Mouse (Mus musculus) bone marrow, adult 2 months (tissue): Measurements from ENCODE around the gene Tmem63a. TPM values are rescaled to one million over a fixed set of nuclear protein-coding genes. Genes with fewer than 3 reads are reported as not detected.

Experiments
- H3K27ac ChIP-seq: fragments of 200-500 bp; 2 replicates; pipeline ENCODE4 v1.5.1; 2012; ENCODE audit warnings: low read depth, mild to moderate bottlenecking, control low read depth, inconsistent platforms, low read length; ENCODE audit not compliant: control insufficient read depth, poor library complexity, insufficient read depth
- H3K4me1 ChIP-seq: fragments of 200-500 bp; 2 replicates; pipeline ENCODE4 v1.6.1; 2011; ENCODE audit warnings: low read length; ENCODE audit not compliant: control insufficient read depth, insufficient read depth
- H3K4me3 ChIP-seq: fragments of 200-500 bp; replicated peaks from 2 replicates; pipeline ENCODE3; 2011; ENCODE audit warnings: mild to moderate bottlenecking, low read depth, low read length, control low read depth; ENCODE audit not compliant: control insufficient read depth
- CTCF ChIP-seq: fragments of 200-500 bp; IDR thresholded peaks from 2 replicates; pipeline ENCODE4 v1.5.1; 2011; ENCODE audit warnings: low read length, control low read depth; ENCODE audit not compliant: control insufficient read depth, insufficient read depth
- POLR2A ChIP-seq: fragments of 200-500 bp; IDR thresholded peaks from 2 replicates; pipeline ENCODE4 v1.6.1; 2011; ENCODE audit warnings: low read depth, mild to moderate bottlenecking, control low read depth, low read length, borderline replicate concordance; ENCODE audit not compliant: control insufficient read depth
- WGBS: fragments of 180-500 bp; shearing (Covaris S2); methylation state at CpG from one replicate; pipeline ENCODE4 v1.1.7; 2018; 5-methylcytosine and 5-hydroxymethylcytosine counted together
- polyA plus RNA-seq: library from polyadenylated mRNA; stranded (reverse); fragments of >200 nt; gene quantifications from 2 replicates; pipeline ENCODE4 v1.2.4, GENCODE M21; 2011; ENCODE audit warnings: low replicate concordance; ENCODE audit not compliant: missing spikeins, insufficient read depth, insufficient read length

Tmem63a gene
- polyA plus RNA-seq, 1 experiment, result 32.8 TPM

GRCm38 (mm10) chr1:180904815-180905080 is 37.4 kb upstream of the Tmem63a start:
- peak overlapping the region; percentile 68 for H3K27ac ChIP-seq
- TF ChIP-seq POLR2A (no peak), CTCF (no peak)
- H3K4me3 ChIP-seq, result peak overlapping the region; percentile 98
- no peaks in the 10 kb centered on the region; the same call in 1 of the 2 replicates for H3K4me1 ChIP-seq
- WGBS, result under 1% methylated on average over 5 of the region's 5 CpGs

DNA sequence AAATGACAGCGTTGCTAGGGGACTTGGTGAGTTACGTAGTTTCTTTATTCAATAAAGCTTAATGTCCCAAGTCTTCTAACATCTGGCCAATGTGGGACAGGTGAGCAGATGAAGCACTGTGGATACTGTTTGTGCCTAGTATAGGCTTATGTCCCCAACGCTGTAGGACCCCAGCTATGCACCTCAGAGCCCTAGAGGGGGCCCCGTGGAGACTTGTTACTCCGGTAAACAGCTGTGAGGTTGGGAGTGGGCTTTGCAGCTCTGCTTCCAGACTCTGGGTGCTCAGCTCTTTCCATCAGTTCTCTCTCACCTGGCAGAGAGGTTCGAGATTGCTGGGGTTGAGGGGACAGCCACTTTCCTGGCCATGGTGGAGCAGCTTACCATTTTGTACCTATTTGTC is 36.8 kb upstream of the Tmem63a start:
- no peaks in the 10 kb centered on the region; the same call in 1 of the 2 replicates for H3K4me1 ChIP-seq
- H3K4me3 ChIP-seq, result peak overlapping the region; percentile 38
- WGBS, result 76% methylated on average over 6 of the region's 6 CpGs
- H3K27ac ChIP-seq, result no peak overlapping the region
- TF ChIP-seq POLR2A (no peak), CTCF (no peak)

GRCm38 (mm10) chr1:180905876-180906275 is 36.3 kb upstream of the Tmem63a start:
- Histone ChIP-seq H3K4me3 (peak overlapping the region; percentile 14), H3K27ac (no peak overlapping the region), H3K4me1 (no peaks in the 10 kb centered on the region; the same call in 1 of the 2 replicates)
- 93% methylated on average over 17 of the region's 17 CpGs for WGBS
- TF ChIP-seq CTCF, result no peak
- TF ChIP-seq POLR2A, result no peak

GRCm38 (mm10) chr1:180906461-180907147 is 35.5 kb upstream of the Tmem63a start:
- no peaks in the 10 kb centered on the region; the same call in 1 of the 2 replicates for H3K4me1 ChIP-seq
- H3K4me3 ChIP-seq, result peak overlapping the region; percentile 0

DNA sequence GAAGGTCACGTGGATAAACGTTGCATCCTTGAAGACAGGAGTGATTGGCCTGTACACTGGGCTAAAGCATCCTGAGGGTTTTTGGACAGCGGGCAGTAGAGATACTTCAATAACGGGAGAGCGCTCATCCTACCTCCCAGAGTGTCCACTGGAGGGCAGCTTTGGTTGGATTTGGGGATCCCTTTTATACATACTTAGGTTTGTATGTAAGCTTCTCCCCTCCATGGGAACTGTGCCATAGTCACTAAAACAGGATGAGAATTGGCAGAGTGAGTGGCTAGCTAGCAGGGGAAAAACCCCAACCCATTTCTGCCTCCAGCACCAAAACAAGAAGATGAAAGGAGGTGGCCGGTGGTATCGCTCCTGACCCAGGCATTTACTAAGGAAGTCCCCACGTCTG is 31.0 kb upstream of the Tmem63a start:
- Histone ChIP-seq H3K4me3 (no peak overlapping the region), H3K4me1 (peaks cover 2% of the 10 kb centered on the region), H3K27ac (no peak overlapping the region)
- 51% methylated on average over 8 of the region's 8 CpGs for WGBS
- no peak for TF ChIP-seq POLR2A

More at GRCm38 (mm10) chr1:180906461-180907147, 35.5 kb upstream of the Tmem63a start:
- WGBS, result 84% methylated on average over 24 of the region's 24 CpGs
- TF ChIP-seq CTCF (no peak), POLR2A (no peak)
- H3K27ac ChIP-seq, result no peak overlapping the region

DNA sequence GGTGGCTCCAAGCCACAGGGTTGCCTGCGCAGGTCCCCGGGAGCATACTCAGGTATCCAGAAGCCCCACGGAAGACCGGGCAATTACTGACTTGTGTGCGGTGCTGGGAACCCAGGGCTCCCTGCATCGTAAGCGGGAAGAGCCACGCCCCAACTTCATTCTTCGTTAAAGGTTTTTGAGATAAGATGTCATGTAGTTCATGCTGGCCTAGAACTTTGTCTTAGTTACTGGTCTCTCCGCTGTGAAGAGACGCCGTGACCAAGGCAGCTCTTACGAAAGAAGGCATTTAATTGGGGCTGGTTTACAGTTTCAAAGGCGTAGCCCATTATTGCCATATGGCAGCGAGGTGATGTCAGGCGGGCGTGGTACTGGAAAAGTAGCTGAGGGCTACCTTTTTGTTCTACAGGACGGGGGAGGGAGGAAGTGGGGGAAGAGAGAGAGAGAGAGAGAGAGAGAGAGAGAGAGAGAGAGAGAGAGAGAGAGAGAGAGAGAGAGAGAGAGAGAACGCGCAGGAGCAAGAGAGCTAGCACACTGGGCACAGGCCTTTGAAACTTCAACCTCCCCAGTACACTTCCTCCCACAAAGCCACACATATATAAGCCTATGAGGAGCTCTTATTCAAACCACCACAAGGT is 30.4 kb upstream of the Tmem63a start:
- Histone ChIP-seq H3K27ac (peak overlapping the region; percentile 7; the same call in 1 of the 2 replicates), H3K4me3 (no peak overlapping the region), H3K4me1 (peaks cover 2% of the 10 kb centered on the region)
- TF ChIP-seq CTCF, result no peak
- no peak for TF ChIP-seq POLR2A
- WGBS, result 29% methylated on average over 20 of the region's 20 CpGs

- no peak overlapping the region for H3K27ac ChIP-seq
- WGBS, result 42% methylated on average over 5 of the region's 5 CpGs
- no peak overlapping the region for H3K4me3 ChIP-seq
- peaks cover 2% of the 10 kb centered on the region for H3K4me1 ChIP-seq
- TF ChIP-seq CTCF (no peak), POLR2A (no peak)
Observed at GRCm38 (mm10) chr1:180912792-180913191, 29.4 kb upstream of the Tmem63a start.

GRCm38 (mm10) chr1:180913797-180914196 is 28.3 kb upstream of the Tmem63a start:
- H3K4me3 ChIP-seq, result no peak overlapping the region
- no peak overlapping the region for H3K27ac ChIP-seq
- 79% methylated on average over 4 of the region's 4 CpGs for WGBS
- TF ChIP-seq CTCF, result no peak
- TF ChIP-seq POLR2A, result no peak
- peaks cover 2% of the 10 kb centered on the region for H3K4me1 ChIP-seq
